Mouse (Mus musculus) adrenal gland, adult 10 weeks (tissue): ENCODE data around the gene Gm10378. TPM values are rescaled to one million over a fixed set of nuclear protein-coding genes. Genes with fewer than 3 reads are reported as not detected.

Experiments used
- polyA plus RNA-seq: library from polyadenylated mRNA; stranded (reverse); fragments of 350-450 nt; fragmentation: Illumina TruSeq; extraction: RNeasy Lipid Tissue Mini Kit (QIAGEN cat#74804); gene quantifications from one replicate; pipeline ENCODE4 v1.2.3, GENCODE M21; 2014; ENCODE audit warnings: low read depth, low replicate concordance

Gm10378 gene
- polyA plus RNA-seq = not detected

DNA sequence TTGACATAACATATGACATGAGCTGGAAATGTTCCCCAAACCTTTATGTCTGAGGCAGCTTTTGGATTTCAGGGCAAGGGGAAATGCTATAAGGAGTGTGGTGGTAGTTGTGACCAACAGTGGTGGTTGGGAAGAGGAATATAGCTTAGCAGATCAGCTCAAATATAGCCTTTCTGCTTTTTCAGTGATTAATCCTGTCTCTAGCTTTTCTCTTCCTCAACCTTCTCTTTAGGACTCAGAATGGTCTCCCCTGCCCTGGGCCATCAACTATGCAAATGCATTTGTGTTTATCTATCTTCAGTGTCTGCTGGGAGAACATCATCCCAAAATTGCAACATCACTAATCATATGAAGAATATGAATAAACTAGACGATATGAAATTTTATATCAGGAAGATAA lies at the start of gene Gm10378:
TSS of gene Gm10378 (plus strand) at position 301 of the 400 bp plus-strand sequence.

DNA sequence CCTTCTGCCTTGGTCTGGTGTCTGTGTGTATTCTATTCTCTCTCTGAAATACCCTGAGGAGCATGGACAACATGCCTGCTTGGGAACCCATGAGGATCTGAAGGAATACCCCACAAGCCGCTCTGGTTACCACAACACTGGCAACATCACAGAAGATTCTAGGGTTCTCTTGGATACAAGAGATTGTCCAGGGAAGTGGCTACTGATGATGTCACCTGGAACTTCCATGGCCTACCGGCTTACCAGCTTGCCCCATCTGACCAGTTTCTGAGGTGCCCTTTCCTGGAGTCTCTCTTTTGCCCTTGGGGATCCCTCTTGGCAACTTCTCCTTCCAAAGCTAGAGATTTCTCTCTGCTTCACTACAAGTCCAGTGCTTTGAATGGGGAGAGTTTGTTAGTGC lies 13.9 kb upstream of the Gm10378 start, which contains the start of gene Gm3633:
TSS of gene Gm3633 (minus strand) at position 101 of the 400 bp plus-strand sequence.

Other genes starting within 250 kb of the Gm10378 start
- not detected for gene Gm8005, start 216.3 kb upstream of the Gm10378 start, polyA plus RNA-seq
- gene Gm8011, start 192.1 kb upstream of the Gm10378 start, polyA plus RNA-seq = not detected
- gene Gm8020, start 153.6 kb upstream of the Gm10378 start, polyA plus RNA-seq = not detected
- gene Gm8024, start 131.7 kb upstream of the Gm10378 start, polyA plus RNA-seq = not detected
- gene Gm17124, start 56.1 kb upstream of the Gm10378 start, polyA plus RNA-seq = not detected
- gene Gm3633, start 14.0 kb upstream of the Gm10378 start, polyA plus RNA-seq = not detected
- gene Gm3015, start 112.9 kb downstream of the Gm10378 start, polyA plus RNA-seq = not detected
- not detected for gene Gm10377, start 142.0 kb downstream of the Gm10378 start, polyA plus RNA-seq
- gene Gm21977, start 197.5 kb downstream of the Gm10378 start, polyA plus RNA-seq = not detected